ENCODE assay signal across 12 mouse cellular contexts in genomic region chr1:191837691-191838090, GRCm38 (mm10).
"Had no signal": no experiment of that assay in that cellular context is flagged by ENCODE, and none has a peak within 500 bp of the region (broad histone marks: within the 10 kb centered on the region; RNA-seq: fewer than 3 reads in every experiment).

No protein-coding gene starts in this region.

- H3K4me2 ChIP-seq: liver, embryonic 11.5 days; lung, embryonic 15.5 days; midbrain, embryonic 13.5 days had no signal

- DNase-seq: left cerebral cortex, postnatal 4 days; lung, postnatal 14 days; right cerebral cortex, adult 18-20 months; right cerebral cortex, postnatal 25 days; thymus, postnatal 4 days had no signal

- H3K9me3 ChIP-seq: lung, embryonic 15.5 days; midbrain, embryonic 13.5 days had no signal

- H3K36me3 ChIP-seq: lung, embryonic 15.5 days; midbrain, embryonic 13.5 days had no signal

- H3K4me3 ChIP-seq: lung, embryonic 15.5 days; midbrain, embryonic 13.5 days had no signal

- H3K27ac ChIP-seq: lung, embryonic 15.5 days; macrophage; midbrain, embryonic 13.5 days; stomach, postnatal 0 days had no signal

- H3K9ac ChIP-seq: lung, embryonic 15.5 days; midbrain, embryonic 13.5 days had no signal

- ATAC-seq: hindbrain, embryonic 16.5 days; inflammation-experienced regulatory T-cells, adult 6 months; midbrain, embryonic 13.5 days had no signal

- H3K27me3 ChIP-seq: lung, embryonic 15.5 days; midbrain, embryonic 13.5 days had no signal
